Mouse (Mus musculus) left cerebral cortex, postnatal 36 days (tissue): ENCODE results near the gene Arhgap10. TPM values are rescaled to one million over a fixed set of nuclear protein-coding genes. Genes with fewer than 3 reads are reported as not detected.
"Not testable (repeated sequence)": the region's sequence is repeated elsewhere in the genome, so short reads cannot be mapped to it uniquely, and the experiment has no call there.

Source experiments
- DNase-seq, 2 experiments: peaks; one replicate each; pipeline ENCODE4 v3.0.0; 2021 to 2022; ENCODE audit warnings: low spot score in 2 of 2, mixed read lengths in 1 of 2
- intact Hi-C: fragments of 180-260 bp; cut with DNase I; formaldehyde crosslinking; loops from one replicate; pipeline ENCODE4 v1.15.1; 2025
- total RNA-seq, 2 experiments: library from RNA; stranded (reverse); gene quantifications; 2 replicates each; pipeline ENCODE4 v1.2.3; 2021

The Arhgap10 gene
- total RNA-seq, 2 experiments from 2014 or later: 34.5 to 36.9 TPM

- no peak for DNase-seq
- intact Hi-C loops: no loop called here
Measured at GRCm38 (mm10) chr8:77328473-77328872, 189.3 kb downstream of the Arhgap10 start.

- no peak for DNase-seq
- intact Hi-C loops: no loop called here
Measured at GRCm38 (mm10) chr8:77327326-77327725, 190.4 kb downstream of the Arhgap10 start.

GRCm38 (mm10) chr8:77322727-77323126 lies 195.0 kb downstream of the Arhgap10 start:
- intact Hi-C loops, DNase-seq: not testable (repeated sequence)

GRCm38 (mm10) chr8:77321901-77322300 lies 195.9 kb downstream of the Arhgap10 start:
- DNase-seq: no peak
- intact Hi-C loops: no loop called here

- intact Hi-C loops: no loop called here
- no peak for DNase-seq
Measured at GRCm38 (mm10) chr8:77318590-77318989, 199.2 kb downstream of the Arhgap10 start.

GRCm38 (mm10) chr8:77317771-77318170 lies 200.0 kb downstream of the Arhgap10 start:
- intact Hi-C loops: no loop called here

GRCm38 (mm10) chr8:77313003-77313402 lies 204.8 kb downstream of the Arhgap10 start:
- no peak for DNase-seq
- intact Hi-C loops: loop anchor here (5.0 kb wide), 1 partner anchor 1246 kb away; no protein-coding TSS in a partner anchor

More at GRCm38 (mm10) chr8:77317771-77318170, 200.0 kb downstream of the Arhgap10 start:
- DNase-seq: no peak

GRCm38 (mm10) chr8:77311762-77312161 lies 206.0 kb downstream of the Arhgap10 start:
- intact Hi-C loops: loop anchor here (5.0 kb wide), 1 partner anchor 1244 kb away; no protein-coding TSS in a partner anchor
- DNase-seq: no peak

- intact Hi-C loops: loop anchor here (5.0 kb wide), 1 partner anchor 1243 kb away; no protein-coding TSS in a partner anchor
- DNase-seq: no peak
Measured at GRCm38 (mm10) chr8:77310541-77310940, 207.2 kb downstream of the Arhgap10 start.

GRCm38 (mm10) chr8:77310026-77310425 lies 207.7 kb downstream of the Arhgap10 start:
- no peak for DNase-seq
- intact Hi-C loops: loop anchor here (5.0 kb wide), 1 partner anchor 1243 kb away; no protein-coding TSS in a partner anchor

- intact Hi-C loops: no loop called here
- peak in 1 of 2 experiments; percentile 43 for DNase-seq
Measured at GRCm38 (mm10) chr8:77294599-77294998, 223.2 kb downstream of the Arhgap10 start.

GRCm38 (mm10) chr8:77292649-77293048 lies 225.1 kb downstream of the Arhgap10 start:
- intact Hi-C loops: no loop called here
- peak in 1 of 2 experiments; percentile 56 for DNase-seq

- intact Hi-C loops: no loop called here
Measured at GRCm38 (mm10) chr8:77292120-77292519, 225.6 kb downstream of the Arhgap10 start.

GRCm38 (mm10) chr8:77288492-77288891 lies 229.3 kb downstream of the Arhgap10 start:
- no peak for DNase-seq
- intact Hi-C loops: no loop called here

More at GRCm38 (mm10) chr8:77292120-77292519, 225.6 kb downstream of the Arhgap10 start:
- no peak for DNase-seq

GRCm38 (mm10) chr8:77288065-77288464 lies 229.7 kb downstream of the Arhgap10 start:
- intact Hi-C loops: no loop called here
- DNase-seq: no peak

- no peak for DNase-seq
- intact Hi-C loops: no loop called here
Measured at GRCm38 (mm10) chr8:77284473-77284872, 233.3 kb downstream of the Arhgap10 start.

GRCm38 (mm10) chr8:77282605-77283236 lies 235.0 kb downstream of the Arhgap10 start:
- intact Hi-C loops: no loop called here
- no peak for DNase-seq

- DNase-seq: no peak
- intact Hi-C loops: no loop called here
Measured at GRCm38 (mm10) chr8:77279977-77280376, 237.8 kb downstream of the Arhgap10 start.

- intact Hi-C loops: no loop called here
Measured at GRCm38 (mm10) chr8:77278246-77278645, 239.5 kb downstream of the Arhgap10 start.

GRCm38 (mm10) chr8:77276827-77277226 lies 240.9 kb downstream of the Arhgap10 start:
- no peak for DNase-seq
- intact Hi-C loops: no loop called here

More at GRCm38 (mm10) chr8:77278246-77278645, 239.5 kb downstream of the Arhgap10 start:
- DNase-seq: no peak

GRCm38 (mm10) chr8:77275571-77275970 lies 242.2 kb downstream of the Arhgap10 start:
- intact Hi-C loops: no loop called here
- no peak for DNase-seq
